Mouse (Mus musculus) kidney, embryonic 15.5 days (tissue): ENCODE data around the gene Gm19345. TPM values are rescaled to one million over a fixed set of nuclear protein-coding genes. Genes with fewer than 3 reads are reported as not detected.

Experiments used
- ATAC-seq: fragments of 200-750 bp; cut with Nextera tagmentation; replicated peaks from 2 replicates; pipeline ENCODE4 v1.8.0; 2017; ENCODE audit warnings: moderate TSS enrichment; ENCODE audit not compliant: low FRiP score
- H3K27ac ChIP-seq: fragments of 300-500 bp; sonication (generic); 2 replicates; pipeline ENCODE4 v1.5.1; 2015; ENCODE audit warnings: mild to moderate bottlenecking, inconsistent platforms
- H3K27me3 ChIP-seq: fragments of 300-500 bp; sonication (generic); 2 replicates; pipeline ENCODE4 v1.6.1; 2015; ENCODE audit warnings: inconsistent platforms
- H3K36me3 ChIP-seq: fragments of 300-500 bp; sonication (generic); 2 replicates; pipeline ENCODE4 v1.6.1; 2015; ENCODE audit warnings: inconsistent platforms
- H3K4me1 ChIP-seq: fragments of 300-500 bp; sonication (generic); 2 replicates; pipeline ENCODE4 v1.6.1; 2015; ENCODE audit warnings: inconsistent platforms
- H3K4me2 ChIP-seq: fragments of 300-500 bp; sonication (generic); 2 replicates; pipeline ENCODE4 v1.6.1; 2015; ENCODE audit warnings: moderate library complexity, mild to moderate bottlenecking, inconsistent platforms
- H3K4me3 ChIP-seq: fragments of 300-500 bp; sonication (generic); replicated peaks from 2 replicates; pipeline ENCODE4 v1.5.1; 2015; ENCODE audit warnings: mild to moderate bottlenecking, inconsistent platforms
- H3K9ac ChIP-seq: fragments of 300-500 bp; sonication (generic); 2 replicates; pipeline ENCODE4 v1.6.1; 2015; ENCODE audit warnings: mild to moderate bottlenecking, inconsistent platforms
- H3K9me3 ChIP-seq: fragments of 300-500 bp; sonication (generic); replicated peaks from 2 replicates; pipeline ENCODE4 v1.6.1; 2016; ENCODE audit warnings: inconsistent platforms
- WGBS: fragments of 180-500 bp; shearing (Covaris S2); methylation state at CpG from one replicate; pipeline ENCODE4 v1.1.7; 2015; ENCODE audit warnings: mixed read lengths; 5-methylcytosine and 5-hydroxymethylcytosine counted together
- polyA plus RNA-seq: library from polyadenylated mRNA; unstranded; fragments of >200 nt; fragmentation: Nextera tagmentation; extraction: Ambion mirVana; gene quantifications from 2 replicates; pipeline ENCODE4 v1.2.1, GENCODE M21; 2015

Gene Gm19345
- polyA plus RNA-seq, 1 experiment from 2014 or later = 0.16 TPM

- Histone ChIP-seq H3K9me3 (no peaks in the 10 kb centered on the region), H3K9ac (no peak within 1 kb of the TSS), H3K4me2 (no peak within 1 kb of the TSS), H3K27ac (no peak within 1 kb of the TSS), H3K36me3 (no peaks in the 10 kb centered on the region), H3K4me1 (no peaks in the 10 kb centered on the region), H3K27me3 (peaks cover 2% of the 10 kb centered on the region; the same call in 1 of the 2 replicates), H3K4me3 (no peak within 1 kb of the TSS)
- no peak for ATAC-seq
- WGBS = 86% methylated on average over 9 of the region's 9 CpGs
Measured at GRCm38 (mm10) chr7:19861199-19861598, 9.4 kb downstream of the Gm19345 start, which contains the start of gene Ceacam16. Gene Ceacam16 (minus strand): TSS chr7:19861299.

- no peaks in the 10 kb centered on the region for H3K36me3 ChIP-seq
- H3K4me3 ChIP-seq = no peak overlapping the region
- ATAC-seq = no peak
- H3K9ac ChIP-seq = no peak overlapping the region
- H3K4me2 ChIP-seq = no peak overlapping the region
- H3K27ac ChIP-seq = no peak overlapping the region
- no peaks in the 10 kb centered on the region for H3K4me1 ChIP-seq
- H3K9me3 ChIP-seq = no peaks in the 10 kb centered on the region
- no peaks in the 10 kb centered on the region for H3K27me3 ChIP-seq
- 56% methylated on average over 2 of the region's 2 CpGs for WGBS
Measured at GRCm38 (mm10) chr7:19864241-19864640, 12.4 kb downstream of the Gm19345 start.

DNA sequence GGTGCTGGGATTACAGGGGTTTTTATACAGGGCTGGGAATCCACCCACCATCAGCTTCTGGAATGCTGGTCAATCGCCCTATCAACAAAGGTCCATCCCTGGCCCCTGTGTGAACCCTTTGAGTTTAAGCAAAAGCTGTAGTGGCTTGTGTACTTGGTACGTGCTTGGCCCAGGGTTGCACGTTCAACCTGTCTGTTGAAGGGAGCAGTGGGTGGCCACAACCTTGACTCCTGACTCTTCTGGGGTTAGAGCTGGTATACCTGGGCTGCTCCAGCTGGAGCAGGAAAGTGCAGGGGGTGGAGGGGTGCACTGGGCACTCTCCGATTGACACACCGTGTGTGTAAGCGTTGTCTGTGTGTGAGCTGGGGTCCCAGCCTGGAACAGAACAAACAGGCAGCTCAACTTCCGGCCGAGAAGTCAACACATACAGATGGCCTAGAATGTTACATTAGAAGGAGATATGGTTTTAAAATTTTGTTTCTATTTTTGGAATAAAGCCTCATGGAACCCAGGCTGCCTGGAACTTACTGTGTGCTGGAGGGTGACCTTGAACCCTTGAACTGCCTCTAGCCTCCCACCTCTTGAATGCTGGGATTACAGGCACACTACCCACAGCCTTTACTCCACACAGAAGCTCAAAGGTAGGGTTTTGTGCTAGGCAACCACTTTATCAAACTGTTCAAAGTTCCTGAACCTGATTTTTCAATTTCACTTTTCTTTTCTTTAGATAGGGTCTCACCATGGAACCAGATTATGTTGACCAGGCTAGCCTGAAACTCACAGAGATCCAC is 13.6 kb downstream of the Gm19345 start:
- WGBS = 80% methylated on average over 8 of the region's 8 CpGs

GRCm38 (mm10) chr7:19866490-19866889 is 14.7 kb downstream of the Gm19345 start:
- Histone ChIP-seq H3K4me2 (no peak overlapping the region), H3K9me3 (no peaks in the 10 kb centered on the region), H3K9ac (no peak overlapping the region), H3K27ac (no peak overlapping the region), H3K27me3 (no peaks in the 10 kb centered on the region), H3K4me3 (no peak overlapping the region), H3K4me1 (no peaks in the 10 kb centered on the region), H3K36me3 (no peaks in the 10 kb centered on the region)
- ATAC-seq = no peak
- 66% methylated on average over 6 of the region's 6 CpGs for WGBS

More for the DNA sequence above, 13.6 kb downstream of the Gm19345 start:
- no peak overlapping the region for H3K4me3 ChIP-seq
- no peaks in the 10 kb centered on the region for H3K4me1 ChIP-seq
- H3K4me2 ChIP-seq = no peak overlapping the region
- no peaks in the 10 kb centered on the region for H3K9me3 ChIP-seq
- ATAC-seq = no peak
- no peaks in the 10 kb centered on the region for H3K36me3 ChIP-seq
- H3K27me3 ChIP-seq = no peaks in the 10 kb centered on the region
- no peak overlapping the region for H3K9ac ChIP-seq
- no peak overlapping the region for H3K27ac ChIP-seq

DNA sequence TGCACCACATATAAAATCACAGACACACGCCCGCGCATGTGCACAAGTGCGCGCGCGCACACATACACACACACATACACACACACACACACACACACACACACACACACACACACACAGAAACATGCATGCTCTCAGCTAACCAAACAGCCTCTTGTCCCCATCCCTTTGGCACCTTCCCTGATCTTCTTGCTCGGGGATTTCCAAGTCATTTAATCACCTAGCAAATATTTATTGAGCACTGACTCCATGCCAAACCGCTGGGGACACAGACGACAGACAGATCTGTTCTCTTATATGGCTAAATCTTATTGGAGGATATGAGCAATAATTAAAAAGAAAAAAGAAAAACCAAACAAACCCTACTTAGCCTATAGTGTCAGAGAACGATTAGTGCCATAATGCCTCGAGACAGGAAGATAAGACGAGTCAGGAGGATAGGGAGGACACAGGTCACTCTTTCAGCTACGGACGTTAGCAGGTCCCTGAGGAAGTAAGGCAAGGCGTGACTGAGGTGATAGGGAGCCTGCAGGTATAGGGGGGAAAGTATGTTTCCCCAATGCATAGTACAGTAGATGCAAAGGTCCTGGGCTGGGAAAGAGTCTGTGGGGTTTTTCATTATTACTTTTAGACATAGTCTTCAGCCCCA is 16.1 kb downstream of the Gm19345 start:
- H3K27me3 ChIP-seq = no peaks in the 10 kb centered on the region
- no peak overlapping the region for H3K27ac ChIP-seq
- no peaks in the 10 kb centered on the region for H3K4me1 ChIP-seq
- no peaks in the 10 kb centered on the region for H3K9me3 ChIP-seq
- no peak for ATAC-seq
- no peak overlapping the region for H3K4me2 ChIP-seq
- no peak overlapping the region for H3K9ac ChIP-seq
- no peaks in the 10 kb centered on the region for H3K36me3 ChIP-seq
- no peak overlapping the region for H3K4me3 ChIP-seq
- 82% methylated on average over 16 of the region's 16 CpGs for WGBS

- H3K4me3 ChIP-seq = no peak overlapping the region
- H3K36me3 ChIP-seq = no peaks in the 10 kb centered on the region
- no peaks in the 10 kb centered on the region for H3K4me1 ChIP-seq
- H3K27me3 ChIP-seq = no peaks in the 10 kb centered on the region
- H3K4me2 ChIP-seq = no peak overlapping the region
- WGBS = 65% methylated on average over 10 of the region's 10 CpGs
- H3K9me3 ChIP-seq = no peaks in the 10 kb centered on the region
- no peak for ATAC-seq
- H3K27ac ChIP-seq = no peak overlapping the region
- no peak overlapping the region for H3K9ac ChIP-seq
Measured at GRCm38 (mm10) chr7:19871137-19871621, 19.4 kb downstream of the Gm19345 start.

DNA sequence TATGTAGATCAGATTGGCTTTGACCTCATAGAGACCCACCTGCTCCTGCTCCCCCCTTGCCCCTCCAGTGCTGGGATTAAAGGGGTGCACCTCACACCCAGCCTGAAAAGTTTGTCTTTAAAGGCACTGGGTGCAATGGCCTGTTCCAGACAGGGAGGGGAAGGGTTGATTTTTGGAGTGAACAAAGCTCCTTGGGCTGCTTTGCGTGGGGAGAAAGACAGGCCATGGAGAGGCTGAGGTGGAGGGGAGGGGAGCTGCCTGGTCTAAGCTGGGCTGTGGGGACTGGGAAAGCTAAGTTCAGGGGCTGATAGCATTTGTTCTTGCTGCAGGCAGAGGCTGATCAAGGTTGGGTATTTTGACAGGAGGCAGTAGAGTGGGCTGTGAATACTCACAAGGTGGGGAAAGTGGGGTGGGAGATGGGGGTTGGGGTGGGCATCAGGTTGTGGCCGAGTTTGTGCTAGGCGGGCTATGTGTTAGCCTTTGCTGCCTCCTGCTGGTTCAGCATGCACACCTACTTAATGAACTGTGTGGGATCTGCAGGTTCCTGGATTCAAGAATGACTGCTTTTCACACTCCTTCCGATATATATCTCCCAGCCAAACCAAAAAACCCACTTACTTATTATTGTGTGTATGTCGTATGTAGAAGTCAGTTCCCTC is 20.3 kb downstream of the Gm19345 start:
- no peaks in the 10 kb centered on the region for H3K9me3 ChIP-seq
- H3K4me1 ChIP-seq = peaks cover 4% of the 10 kb centered on the region
- no peak overlapping the region for H3K4me2 ChIP-seq
- no peaks in the 10 kb centered on the region for H3K36me3 ChIP-seq
- no peak overlapping the region for H3K27ac ChIP-seq
- H3K9ac ChIP-seq = no peak overlapping the region
- WGBS = 49% methylated on average over 5 of the region's 5 CpGs
- no peak overlapping the region for H3K4me3 ChIP-seq
- ATAC-seq = no peak; the same call in 1 of the 2 replicates
- no peaks in the 10 kb centered on the region for H3K27me3 ChIP-seq

GRCm38 (mm10) chr7:19875948-19876682 is 24.3 kb downstream of the Gm19345 start:
- Histone ChIP-seq H3K27ac (no peak overlapping the region), H3K9me3 (no peaks in the 10 kb centered on the region), H3K36me3 (no peaks in the 10 kb centered on the region), H3K27me3 (no peaks in the 10 kb centered on the region), H3K4me3 (no peak overlapping the region), H3K4me1 (peaks cover 7% of the 10 kb centered on the region), H3K4me2 (no peak overlapping the region), H3K9ac (no peak overlapping the region)
- 54% methylated on average over 13 of the region's 13 CpGs for WGBS
- ATAC-seq = peak; percentile 13; the same call in 1 of the 2 replicates

DNA sequence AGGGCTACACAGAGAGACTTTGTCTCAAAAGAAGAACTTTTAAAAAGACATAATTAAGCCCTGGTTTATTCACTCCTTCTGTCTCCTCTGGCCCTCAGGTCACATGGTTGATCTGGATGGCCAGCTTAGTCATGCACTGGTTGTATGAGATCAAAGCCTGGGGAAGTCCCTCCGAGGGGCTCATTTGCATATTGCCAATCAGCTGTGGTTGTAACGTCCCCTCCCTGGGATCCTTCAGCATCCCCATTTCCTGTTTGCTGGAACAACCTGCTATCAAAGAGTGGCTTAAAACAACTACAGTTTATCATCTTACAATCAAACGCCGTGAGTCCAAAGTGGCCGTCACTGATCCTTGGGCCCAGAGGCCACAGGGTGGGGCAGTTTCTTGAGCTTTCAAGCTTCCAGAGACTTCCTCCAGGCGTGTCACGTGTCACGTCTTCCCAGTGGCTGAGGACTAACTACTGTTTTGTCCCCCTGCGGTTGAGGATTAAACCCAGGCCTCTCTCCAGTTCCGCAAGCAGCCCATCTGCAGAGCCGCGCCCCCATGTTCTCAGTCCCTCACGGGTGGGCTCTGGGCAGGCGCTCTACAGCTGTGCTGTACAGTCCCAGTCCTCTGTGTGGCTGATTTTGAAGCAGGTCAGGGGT is 25.1 kb downstream of the Gm19345 start:
- no peak overlapping the region for H3K4me3 ChIP-seq
- H3K4me1 ChIP-seq = peaks cover 7% of the 10 kb centered on the region
- H3K9ac ChIP-seq = no peak overlapping the region
- H3K9me3 ChIP-seq = no peaks in the 10 kb centered on the region
- no peaks in the 10 kb centered on the region for H3K27me3 ChIP-seq
- peak; percentile 31; the same call in 1 of the 2 replicates for ATAC-seq
- no peak overlapping the region for H3K27ac ChIP-seq
- H3K4me2 ChIP-seq = no peak overlapping the region
- H3K36me3 ChIP-seq = no peaks in the 10 kb centered on the region
- 36% methylated on average over 14 of the region's 14 CpGs for WGBS

DNA sequence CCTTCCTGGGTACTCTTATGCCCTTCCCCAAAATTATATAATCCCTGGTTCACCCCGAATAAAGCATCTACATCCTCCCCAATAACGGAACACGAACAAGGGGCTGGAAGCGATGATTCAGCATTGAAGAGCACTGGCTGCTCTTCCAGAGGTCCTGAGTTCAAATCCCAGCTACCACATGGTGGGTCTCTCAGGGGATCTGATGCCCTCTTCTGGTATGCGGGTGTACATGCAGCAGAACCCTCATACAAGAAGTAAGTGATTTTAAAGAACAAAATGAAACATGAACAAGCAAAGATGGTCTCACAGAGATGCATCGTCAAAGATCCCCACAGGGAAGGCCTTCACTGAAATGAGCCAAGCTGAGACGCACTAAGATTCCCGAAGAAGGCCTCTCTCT is 29.0 kb downstream of the Gm19345 start:
- ATAC-seq = no peak

GRCm38 (mm10) chr7:19887849-19888248 is 36.0 kb downstream of the Gm19345 start, which contains the start of gene Ceacam19:
Gene Ceacam19 (minus strand): TSS chr7:19887965.
- H3K9me3 ChIP-seq = no peaks in the 10 kb centered on the region
- no peaks in the 10 kb centered on the region for H3K27me3 ChIP-seq
- no peaks in the 10 kb centered on the region for H3K4me1 ChIP-seq
- no peak within 1 kb of the TSS for H3K4me3 ChIP-seq
- WGBS = 65% methylated on average over 7 of the region's 7 CpGs
- ATAC-seq = no peak
- no peak within 1 kb of the TSS for H3K27ac ChIP-seq
- no peak within 1 kb of the TSS for H3K9ac ChIP-seq
- no peaks in the 10 kb centered on the region for H3K36me3 ChIP-seq
- H3K4me2 ChIP-seq = no peak within 1 kb of the TSS

More for the DNA sequence above, 29.0 kb downstream of the Gm19345 start:
- no peak overlapping the region for H3K27ac ChIP-seq
- no peaks in the 10 kb centered on the region for H3K27me3 ChIP-seq
- H3K9ac ChIP-seq = no peak overlapping the region
- H3K4me3 ChIP-seq = no peak overlapping the region
- H3K9me3 ChIP-seq = no peaks in the 10 kb centered on the region
- H3K36me3 ChIP-seq = no peaks in the 10 kb centered on the region
- H3K4me1 ChIP-seq = peaks cover 7% of the 10 kb centered on the region
- no peak overlapping the region for H3K4me2 ChIP-seq
- 83% methylated on average over 8 of the region's 8 CpGs for WGBS
